Mouse (Mus musculus): ENCODE measurements around the gene Lrrc2.

DNA sequence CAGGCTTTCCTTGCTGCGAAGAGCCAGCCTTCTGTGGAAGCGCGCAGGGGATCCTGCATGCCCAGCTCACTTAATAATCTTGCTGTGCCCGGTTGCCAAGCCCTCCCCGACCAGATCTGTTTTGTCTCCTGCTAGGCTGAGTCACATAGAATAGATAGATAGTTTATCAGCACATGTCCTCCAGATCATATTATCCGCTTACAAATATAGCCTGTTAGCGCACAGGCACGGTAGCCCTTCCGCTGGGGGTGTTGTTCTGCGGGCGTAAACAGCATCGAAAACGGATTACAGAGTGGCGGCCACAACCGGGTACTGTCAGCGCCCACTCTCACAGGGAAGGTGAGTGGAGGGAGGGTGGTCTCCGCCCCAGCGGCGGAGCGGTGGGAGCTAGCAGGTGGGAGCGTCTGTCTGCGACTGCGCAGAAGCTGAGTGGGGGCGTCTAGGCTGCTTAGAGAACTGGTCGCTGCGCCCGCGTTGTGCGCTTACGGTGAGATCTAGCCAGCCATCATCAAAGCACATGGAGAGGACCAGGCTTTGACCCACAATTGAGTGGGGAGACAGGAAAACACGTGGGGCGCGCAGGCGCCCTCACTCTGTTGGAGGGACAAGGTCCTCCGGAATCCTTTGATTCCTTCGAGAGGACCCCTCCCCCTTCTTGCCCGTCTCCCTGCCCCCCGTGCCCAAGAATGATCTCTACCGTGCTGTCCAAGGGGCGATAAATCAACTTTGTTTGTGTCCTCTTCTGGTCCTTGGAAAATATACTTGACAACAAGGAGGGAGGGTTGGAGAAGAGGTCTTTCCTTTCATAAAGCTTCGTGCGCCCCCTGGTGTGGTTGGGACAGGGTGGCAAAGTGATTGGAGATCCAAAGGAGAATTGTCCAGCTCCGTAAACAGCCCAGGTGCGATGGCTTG lies 2.5 kb downstream of the Lrrc2 start:
- peak; percentile 58 for TF ChIP-seq CTCF (IDR thresholded peaks at IDR 0.05; ENCODE audit: insufficient read depth, low read depth, low read length)
- peak; percentile 30; the same call in 1 of the 2 replicates for TF ChIP-seq POLR2A (IDR thresholded peaks at IDR 0.05; ENCODE audit: insufficient read depth, low read depth, low read length)
